Mouse (Mus musculus): ENCODE results near the gene Rab42.

Rab42 gene

GRCm38 (mm10) chr4:132302939-132303479 lies at the start of gene Rab42:
Gene Rab42 (minus strand): TSS chr4:132303385.
- DNase-seq (ENCODE audit: low spot score), result peak; percentile 79

GRCm38 (mm10) chr4:132352739-132353138 lies 49.6 kb upstream of the Rab42 start:
- no peak for DNase-seq (ENCODE audit: low spot score)

- DNase-seq (ENCODE audit: low spot score), result no peak
Measured at GRCm38 (mm10) chr4:132351401-132351800, 48.2 kb upstream of the Rab42 start.

- DNase-seq (ENCODE audit: low spot score), result no peak
Measured at GRCm38 (mm10) chr4:132350854-132351253, 47.7 kb upstream of the Rab42 start.

- no peak for DNase-seq (ENCODE audit: low spot score)
Measured at GRCm38 (mm10) chr4:132350123-132350740, 47.0 kb upstream of the Rab42 start.

GRCm38 (mm10) chr4:132349495-132350122 lies 46.4 kb upstream of the Rab42 start:
- DNase-seq (ENCODE audit: low spot score), result no peak

GRCm38 (mm10) chr4:132346661-132347060 lies 43.5 kb upstream of the Rab42 start:
- no peak for DNase-seq (ENCODE audit: low spot score)

GRCm38 (mm10) chr4:132346261-132346660 lies 43.1 kb upstream of the Rab42 start:
- no peak for DNase-seq (ENCODE audit: low spot score)

- no peak for DNase-seq (ENCODE audit: low spot score)
Measured at GRCm38 (mm10) chr4:132345843-132346212, 42.6 kb upstream of the Rab42 start.

- peak; percentile 89 for DNase-seq (ENCODE audit: low spot score)
Measured at GRCm38 (mm10) chr4:132345135-132345842, 42.1 kb upstream of the Rab42 start.

- no peak for DNase-seq (ENCODE audit: low spot score)
Measured at GRCm38 (mm10) chr4:132344403-132345134, 41.4 kb upstream of the Rab42 start.

- DNase-seq (ENCODE audit: low spot score), result peak; percentile 80
Measured at GRCm38 (mm10) chr4:132341451-132341850, 38.3 kb upstream of the Rab42 start.

GRCm38 (mm10) chr4:132338943-132339342 lies 35.8 kb upstream of the Rab42 start:
- DNase-seq (ENCODE audit: low spot score), result no peak

GRCm38 (mm10) chr4:132332880-132333279 lies 29.7 kb upstream of the Rab42 start:
- no peak for DNase-seq (ENCODE audit: low spot score)

- no peak for DNase-seq (ENCODE audit: low spot score)
Measured at GRCm38 (mm10) chr4:132331960-132332359, 28.8 kb upstream of the Rab42 start.

GRCm38 (mm10) chr4:132329835-132330354 lies 26.7 kb upstream of the Rab42 start:
- no peak for DNase-seq (ENCODE audit: low spot score)

GRCm38 (mm10) chr4:132329115-132329834 lies 26.1 kb upstream of the Rab42 start, which contains the start of gene Trnau1ap:
Gene Trnau1ap (minus strand): TSS chr4:132329538.
- peak; percentile 96 for DNase-seq (ENCODE audit: low spot score)

- DNase-seq (ENCODE audit: low spot score), result no peak
Measured at GRCm38 (mm10) chr4:132328391-132328982, 25.3 kb upstream of the Rab42 start.

GRCm38 (mm10) chr4:132326481-132326880 lies 23.3 kb upstream of the Rab42 start:
- DNase-seq (ENCODE audit: low spot score), result no peak

GRCm38 (mm10) chr4:132315711-132316110 lies 12.5 kb upstream of the Rab42 start:
- no peak for DNase-seq (ENCODE audit: low spot score)

GRCm38 (mm10) chr4:132312627-132313026 lies 9.4 kb upstream of the Rab42 start:
- DNase-seq (ENCODE audit: low spot score), result no peak

Measured in yolk sac, embryonic 10.5 days (tissue).